Mouse (Mus musculus) C2C12 (cell line): ENCODE data around the gene Plekha3. TPM values are rescaled to one million over a fixed set of nuclear protein-coding genes. Genes with fewer than 3 reads are reported as not detected.

Experiments used
- H3K27me3 ChIP-seq: one replicate; pipeline ENCODE4 v1.6.1; 2011; ENCODE audit not compliant: control insufficient read depth, insufficient read depth, insufficient read length
- H3K36me3 ChIP-seq: one replicate; pipeline ENCODE4 v1.6.1; 2011; ENCODE audit not compliant: control insufficient read depth, insufficient read depth
- H3K4me3 ChIP-seq: one replicate; pipeline ENCODE4 v1.5.1; 2011; ENCODE audit warnings: mild to moderate bottlenecking, control low read depth; ENCODE audit not compliant: poor library complexity, insufficient read depth, severe bottlenecking
- H3K79me2 ChIP-seq: one replicate; pipeline ENCODE4 v1.6.1; 2011; ENCODE audit not compliant: control insufficient read depth, insufficient read depth
- H3K79me3 ChIP-seq: one replicate; pipeline ENCODE4 v1.6.1; 2011; ENCODE audit warnings: low read depth, control low read depth
- H3ac ChIP-seq: one replicate; pipeline ENCODE3; 2011; ENCODE audit warnings: low read depth; ENCODE audit not compliant: control insufficient read depth, insufficient read length
- CEBPB ChIP-seq: IDR thresholded peaks from one replicate; pipeline ENCODE4 v1.6.1; 2011; ENCODE audit warnings: low read depth, mild to moderate bottlenecking, control low read depth, moderate library complexity
- CTCF ChIP-seq: IDR thresholded peaks from one replicate; pipeline ENCODE4 v1.5.1; 2011; ENCODE audit not compliant: control insufficient read depth, insufficient read depth, insufficient read length
- FOSL1 ChIP-seq: IDR thresholded peaks from one replicate; pipeline ENCODE4 v1.8.0; 2011; ENCODE audit warnings: mild to moderate bottlenecking, low read length; ENCODE audit not compliant: poor library complexity, insufficient read depth, severe bottlenecking
- MAX ChIP-seq: IDR thresholded peaks from one replicate; pipeline ENCODE4 v1.6.1; 2011; ENCODE audit warnings: mild to moderate bottlenecking, control low read depth
- MYOD1 ChIP-seq: IDR thresholded peaks from one replicate; pipeline ENCODE4 v1.6.1; 2011; ENCODE audit warnings: low read depth; ENCODE audit not compliant: control insufficient read depth, insufficient read length
- MYOG ChIP-seq: IDR thresholded peaks from one replicate; pipeline ENCODE4 v1.6.1; 2011; ENCODE audit not compliant: control insufficient read depth, insufficient read length; ENCODE audit errors: extremely low read depth
- USF1 ChIP-seq: IDR thresholded peaks from one replicate; pipeline ENCODE4 v1.6.1; 2011; ENCODE audit warnings: low read depth, mild to moderate bottlenecking, control low read depth, moderate library complexity
- polyA plus RNA-seq: library from polyadenylated mRNA; unstranded; fragments of >200 nt; fragmentation: generic; extraction: Trizol; gene quantifications from one replicate; pipeline ENCODE4 v1.2.1, GENCODE M21; 2012; ENCODE audit warnings: missing spikeins

The Plekha3 gene
- polyA plus RNA-seq, 1 experiment = 22.0 TPM

DNA sequence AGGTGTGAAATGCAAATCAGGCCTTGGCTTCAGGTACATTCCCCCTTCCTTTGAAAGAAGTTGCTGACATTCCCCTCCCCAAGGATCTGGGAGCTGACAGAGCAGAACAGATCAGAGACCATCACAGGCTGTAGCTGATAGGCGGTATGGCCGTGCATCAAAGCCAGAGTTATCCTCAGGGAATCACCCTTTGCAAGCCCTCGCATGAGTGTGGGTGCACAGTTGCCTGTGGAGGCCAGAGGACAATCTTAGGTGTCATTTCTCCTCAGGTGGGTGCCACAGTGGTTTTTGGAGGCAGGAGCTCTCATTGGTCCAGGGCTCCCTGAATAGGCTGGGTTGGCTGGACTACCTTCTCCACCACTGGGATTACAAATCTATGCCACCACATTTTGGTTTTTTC lies 27.1 kb downstream of the Plekha3 start:
- no peak for TF ChIP-seq CTCF
- Histone ChIP-seq H3K79me2 (no peaks in the 10 kb centered on the region), H3K27me3 (no peaks in the 10 kb centered on the region), H3K36me3 (peaks cover 10% of the 10 kb centered on the region), H3ac (no peak overlapping the region), H3K4me3 (no peak overlapping the region), H3K79me3 (no peaks in the 10 kb centered on the region)

GRCm38 (mm10) chr2:76702751-76703150 lies 27.7 kb downstream of the Plekha3 start:
- no peaks in the 10 kb centered on the region for H3K27me3 ChIP-seq
- H3K36me3 ChIP-seq = peaks cover 10% of the 10 kb centered on the region
- H3K79me3 ChIP-seq = no peaks in the 10 kb centered on the region
- H3K4me3 ChIP-seq = no peak overlapping the region
- H3K79me2 ChIP-seq = no peaks in the 10 kb centered on the region
- no peak overlapping the region for H3ac ChIP-seq
- TF ChIP-seq CTCF = no peak
- TF ChIP-seq MYOG = no peak
- TF ChIP-seq USF1 = no peak
- no peak for TF ChIP-seq CEBPB
- no peak for TF ChIP-seq FOSL1
- no peak for TF ChIP-seq MYOD1
- no peak for TF ChIP-seq MAX

DNA sequence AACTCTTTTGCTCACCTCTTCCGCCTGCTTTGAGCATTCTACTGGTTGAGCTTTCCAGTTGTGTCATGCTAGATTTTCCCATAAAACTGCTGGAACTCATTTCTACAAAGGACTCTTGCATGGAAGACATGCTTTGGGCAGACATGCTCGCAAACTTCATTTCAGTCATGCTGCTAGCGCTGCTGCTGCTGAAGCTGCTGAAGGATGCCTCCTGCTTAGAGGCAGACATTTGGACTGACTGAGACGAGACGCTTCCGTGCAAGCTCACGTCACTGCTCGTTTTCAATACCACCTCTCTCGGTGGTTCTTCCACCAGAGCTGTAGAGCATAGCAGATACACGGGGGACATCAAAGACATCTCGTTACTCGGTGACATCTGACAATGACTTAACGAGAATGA lies 30.6 kb downstream of the Plekha3 start:
- Histone ChIP-seq H3K79me3 (no peaks in the 10 kb centered on the region), H3K36me3 (peaks cover 17% of the 10 kb centered on the region), H3K79me2 (no peaks in the 10 kb centered on the region), H3K27me3 (no peaks in the 10 kb centered on the region), H3K4me3 (no peak overlapping the region), H3ac (no peak overlapping the region)
- TF ChIP-seq CEBPB (no peak), FOSL1 (no peak), MYOD1 (no peak), CTCF (no peak), USF1 (no peak), MYOG (no peak), MAX (no peak)

DNA sequence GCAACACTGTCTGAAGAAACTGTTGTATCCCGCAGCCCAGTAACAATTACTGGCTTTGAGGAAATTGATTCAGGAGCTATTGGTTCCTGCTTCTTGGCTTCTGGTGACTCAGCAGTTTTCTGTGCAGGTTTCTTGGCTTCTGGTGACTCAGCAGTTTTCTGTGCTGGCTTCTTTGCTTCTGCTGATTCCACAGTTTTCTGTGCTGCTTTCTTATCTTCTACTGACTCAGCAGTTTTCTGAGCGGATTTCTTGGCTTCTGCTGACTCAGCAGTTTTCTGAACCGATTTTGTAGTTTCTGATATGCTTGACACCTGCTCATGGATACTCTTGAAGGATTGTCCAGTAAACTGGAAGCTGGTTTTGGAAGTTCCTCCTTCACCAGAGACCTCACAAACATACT lies 33.4 kb downstream of the Plekha3 start:
- Histone ChIP-seq H3K36me3 (peaks cover 24% of the 10 kb centered on the region), H3K79me2 (no peaks in the 10 kb centered on the region), H3K4me3 (no peak overlapping the region), H3K79me3 (no peaks in the 10 kb centered on the region), H3K27me3 (no peaks in the 10 kb centered on the region), H3ac (no peak overlapping the region)
- TF ChIP-seq USF1 (no peak), CTCF (no peak), MYOD1 (no peak), FOSL1 (no peak), MAX (no peak), MYOG (no peak), CEBPB (no peak)

GRCm38 (mm10) chr2:76714984-76715383 lies 39.9 kb downstream of the Plekha3 start:
- Histone ChIP-seq H3K79me2 (no peaks in the 10 kb centered on the region), H3K36me3 (peaks cover 14% of the 10 kb centered on the region), H3K79me3 (no peaks in the 10 kb centered on the region), H3K27me3 (no peaks in the 10 kb centered on the region), H3ac (no peak overlapping the region), H3K4me3 (no peak overlapping the region)
- TF ChIP-seq CEBPB = no peak

DNA sequence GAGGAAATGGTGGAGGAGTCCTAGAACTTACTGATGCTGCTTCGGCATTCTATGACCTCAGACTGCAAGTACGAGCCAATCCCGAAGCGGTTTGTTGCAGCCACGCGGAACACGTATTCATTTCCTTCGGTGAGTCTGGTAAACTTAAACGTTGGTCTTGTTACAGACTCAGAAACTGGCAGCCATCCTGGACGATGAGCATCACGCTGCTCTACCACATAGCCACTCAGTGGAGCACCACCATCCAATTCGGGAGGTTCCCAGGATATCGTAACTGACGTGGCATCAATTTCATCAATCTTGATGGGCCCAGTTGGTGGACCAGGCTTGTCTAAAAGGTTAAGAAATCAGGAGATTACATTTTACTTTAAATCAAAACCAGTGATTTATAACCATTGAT lies 44.6 kb downstream of the Plekha3 start:
- Histone ChIP-seq H3K79me2 (no peaks in the 10 kb centered on the region), H3K27me3 (no peaks in the 10 kb centered on the region), H3ac (no peak overlapping the region), H3K4me3 (no peak overlapping the region), H3K36me3 (peaks cover 5% of the 10 kb centered on the region), H3K79me3 (no peaks in the 10 kb centered on the region)
- TF ChIP-seq USF1 (no peak), FOSL1 (no peak), MAX (no peak), CEBPB (no peak), MYOD1 (no peak), MYOG (no peak), CTCF (no peak)

Other genes starting within 250 kb of the Plekha3 start
- gene Prkra, start 27.3 kb upstream of the Plekha3 start, polyA plus RNA-seq = 18.2 TPM
- gene Pjvk, start 26.8 kb upstream of the Plekha3 start, polyA plus RNA-seq = 0.05 TPM
- 36.5 TPM for gene Fkbp7, start 2.2 kb upstream of the Plekha3 start, polyA plus RNA-seq